In the genomic region with DNA sequence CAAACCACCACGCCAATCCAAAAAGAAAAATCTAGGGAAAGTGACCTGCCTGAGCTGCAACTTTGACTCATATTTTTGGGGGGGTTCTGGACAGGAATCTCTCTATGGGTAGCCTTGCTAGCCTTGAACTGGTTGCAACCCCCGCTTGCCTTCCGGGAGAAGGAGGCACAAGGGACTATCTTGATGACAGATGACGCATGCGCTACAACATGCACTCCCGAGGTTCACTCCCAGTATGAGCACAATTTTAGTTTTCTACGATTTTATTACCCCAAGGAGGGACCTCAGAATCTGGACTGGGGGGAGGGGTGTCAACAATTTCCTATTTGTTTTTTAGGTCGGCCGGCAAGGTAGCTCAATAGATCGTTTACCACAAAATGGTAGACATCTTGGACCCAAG, we compare ENCODE assay signal across 8 mouse cellular contexts. TPM values are rescaled to one million over a fixed set of nuclear protein-coding genes. Genes with fewer than 3 reads are reported as not detected.
DNase-seq lines count a peak whose midpoint lies in the region; ATAC-seq lines count a peak whose summit lies in the region.

No protein-coding gene starts in this region.

- no peaks in the 10 kb centered on the region for H3K27me3 ChIP-seq in kidney, embryonic 16.5 days (ENCODE audit: insufficient read depth, low read length)
- H3K27me3 ChIP-seq in forebrain, embryonic 15.5 days: no peaks in the 10 kb centered on the region
- no peaks in the 10 kb centered on the region for H3K27me3 ChIP-seq in liver, embryonic 12.5 days (replicated peaks)

- DNase-seq in kidney, postnatal 10 days: no peak
- DNase-seq in adrenal gland, adult 8-10 months: peak; percentile 47
- no peak for DNase-seq in retina, postnatal 1 day

- peak overlapping the region; percentile 98; the same call in 1 of the 2 replicates for H3K27ac ChIP-seq in kidney, embryonic 16.5 days (ENCODE audit: low read length)
- H3K27ac ChIP-seq in forebrain, embryonic 15.5 days (replicated peaks): peak overlapping the region; percentile 91
- peak overlapping the region; percentile 99 for H3K27ac ChIP-seq in liver, embryonic 12.5 days

- peaks cover 13% of the 10 kb centered on the region for H3K4me1 ChIP-seq in kidney, embryonic 16.5 days (ENCODE audit: insufficient read depth, low read length)
- peaks cover 23% of the 10 kb centered on the region for H3K4me1 ChIP-seq in forebrain, embryonic 15.5 days
- H3K4me1 ChIP-seq in liver, embryonic 12.5 days: peaks cover 19% of the 10 kb centered on the region

- peak overlapping the region; percentile 95 for H3K9ac ChIP-seq in kidney, embryonic 16.5 days (replicated peaks; ENCODE audit: low read length)
- peak overlapping the region; percentile 81 for H3K9ac ChIP-seq in forebrain, embryonic 15.5 days (replicated peaks)
- peak overlapping the region; percentile 92 for H3K9ac ChIP-seq in liver, embryonic 12.5 days

- no peaks in the 10 kb centered on the region for H3K9me3 ChIP-seq in kidney, embryonic 16.5 days (ENCODE audit: low read length)
- no peaks in the 10 kb centered on the region for H3K9me3 ChIP-seq in forebrain, embryonic 15.5 days
- H3K9me3 ChIP-seq in liver, embryonic 12.5 days (replicated peaks): no peaks in the 10 kb centered on the region

- H3K4me2 ChIP-seq in kidney, embryonic 16.5 days (replicated peaks; ENCODE audit: low read depth, low read length): peak overlapping the region; percentile 91
- peak overlapping the region; percentile 89 for H3K4me2 ChIP-seq in forebrain, embryonic 15.5 days (replicated peaks)
- peak overlapping the region; percentile 85 for H3K4me2 ChIP-seq in liver, embryonic 12.5 days

- peaks cover 32% of the 10 kb centered on the region for H3K36me3 ChIP-seq in kidney, embryonic 16.5 days (ENCODE audit: insufficient read depth, low read length)
- peaks cover 30% of the 10 kb centered on the region for H3K36me3 ChIP-seq in forebrain, embryonic 15.5 days
- peaks cover 40% of the 10 kb centered on the region for H3K36me3 ChIP-seq in liver, embryonic 12.5 days

- WGBS in kidney, embryonic 16.5 days: 29% methylated on average over 10 of the region's 10 CpGs
- 52% methylated on average over 10 of the region's 10 CpGs for WGBS in forebrain, embryonic 15.5 days
- 6% methylated on average over 10 of the region's 10 CpGs for WGBS in liver, embryonic 12.5 days (ENCODE audit: insufficient replicate concordance)

- peak overlapping the region; percentile 92 for H3K4me3 ChIP-seq in kidney, embryonic 16.5 days (ENCODE audit: low read length)
- H3K4me3 ChIP-seq in forebrain, embryonic 15.5 days: peak overlapping the region; percentile 58
- H3K4me3 ChIP-seq in liver, embryonic 12.5 days: peak overlapping the region; percentile 83

- ATAC-seq in kidney, embryonic 16.5 days (ENCODE audit: low FRiP score, low TSS enrichment): no peak
- ATAC-seq in forebrain, embryonic 15.5 days (replicated peaks): no peak
- no peak for ATAC-seq in liver, embryonic 12.5 days
- no peak for ATAC-seq in activated CD4-positive, CD25-positive, alpha-beta regulatory T cell, adult 4 months
- ATAC-seq in inflammation-experienced regulatory T-cells, adult 6 months: no peak

RNA-seq across cellular contexts. Expression of gene Chchd2, which starts 1.0 kb away (rescaled TPM):
- 1,059 and 1,110 TPM in 2 replicates for polyA plus RNA-seq in kidney, embryonic 16.5 days (2015; fragmentation: Nextera tagmentation; extraction: Ambion mirVana)
- total RNA-seq in adrenal gland, adult 8-10 months (2022): 1,000 to 10,000 TPM in 1 of 4 experiments, 100 to 1,000 TPM in 3; 716 to 1,044 (median 882) TPM
- 895 and 945 TPM in 2 replicates for polyA plus RNA-seq in forebrain, embryonic 15.5 days (2015; fragmentation: Nextera tagmentation; extraction: Ambion mirVana)
- 607 and 628 TPM in 2 replicates for polyA plus RNA-seq in liver, embryonic 12.5 days (2016; fragmentation: Nextera tagmentation; extraction: Ambion mirVana)
- 100 to 1,000 TPM; 408 to 480 TPM for polyA plus RNA-seq in activated CD4-positive, CD25-positive, alpha-beta regulatory T cell, adult 4 months (2017; shearing (Covaris generic))
- 100 to 1,000 TPM; 317 to 466 (median 338) TPM for polyA plus RNA-seq in inflammation-experienced regulatory T-cells, adult 6 months (2017; shearing (Covaris generic))

RNA-seq across cellular contexts. Expression of gene Zbed5, which starts 9.3 kb away (rescaled TPM):
- 6.5 and 7.8 TPM in 2 replicates for polyA plus RNA-seq in kidney, embryonic 16.5 days (2015; fragmentation: Nextera tagmentation; extraction: Ambion mirVana)
- 1 to 10 TPM; 1.5 to 3.3 (median 2.0) TPM for total RNA-seq in adrenal gland, adult 8-10 months (2022)
- 16.3 and 17.2 TPM in 2 replicates for polyA plus RNA-seq in forebrain, embryonic 15.5 days (2015; fragmentation: Nextera tagmentation; extraction: Ambion mirVana)
- polyA plus RNA-seq in liver, embryonic 12.5 days (2016; fragmentation: Nextera tagmentation; extraction: Ambion mirVana): 1.7 and 1.8 TPM in 2 replicates
- 1 to 10 TPM; 1.0 to 3.1 TPM for polyA plus RNA-seq in activated CD4-positive, CD25-positive, alpha-beta regulatory T cell, adult 4 months (2017; shearing (Covaris generic))
- polyA plus RNA-seq in inflammation-experienced regulatory T-cells, adult 6 months (2017; shearing (Covaris generic)): 1 to 10 TPM in 2 of 3 experiments, under 1 TPM in 1; 0.60 to 2.3 (median 1.5) TPM

RNA-seq across cellular contexts. Expression of gene Phkg1, which starts 12.1 kb away (rescaled TPM):
- 0.21 and 0.28 TPM in 2 replicates for polyA plus RNA-seq in kidney, embryonic 16.5 days (2015; fragmentation: Nextera tagmentation; extraction: Ambion mirVana)
- total RNA-seq in adrenal gland, adult 8-10 months (2022): 1 to 10 TPM in 3 of 4 experiments, under 1 TPM in 1; 0.49 to 2.6 (median 1.1) TPM
- 0.45 and 0.50 TPM in 2 replicates for polyA plus RNA-seq in forebrain, embryonic 15.5 days (2015; fragmentation: Nextera tagmentation; extraction: Ambion mirVana)
- 0.23 TPM in 2 replicates for polyA plus RNA-seq in liver, embryonic 12.5 days (2016; fragmentation: Nextera tagmentation; extraction: Ambion mirVana)
- under 1 TPM in 1 of 2 experiments, not detected in 1; 0.49 TPM for polyA plus RNA-seq in activated CD4-positive, CD25-positive, alpha-beta regulatory T cell, adult 4 months (2017; shearing (Covaris generic))
- under 1 TPM; 0.23 to 0.52 (median 0.38) TPM for polyA plus RNA-seq in inflammation-experienced regulatory T-cells, adult 6 months (2017; shearing (Covaris generic))

RNA-seq across cellular contexts. Expression of gene Nupr1l, which starts 22.1 kb away (rescaled TPM):
- 4.4 and 4.9 TPM in 2 replicates for polyA plus RNA-seq in kidney, embryonic 16.5 days (2015; fragmentation: Nextera tagmentation; extraction: Ambion mirVana)
- 1 to 10 TPM; 3.3 to 7.2 (median 5.0) TPM for total RNA-seq in adrenal gland, adult 8-10 months (2022)
- 3.9 and 6.0 TPM in 2 replicates for polyA plus RNA-seq in forebrain, embryonic 15.5 days (2015; fragmentation: Nextera tagmentation; extraction: Ambion mirVana)
- polyA plus RNA-seq in liver, embryonic 12.5 days (2016; fragmentation: Nextera tagmentation; extraction: Ambion mirVana): 0.87 and 0.92 TPM in 2 replicates
- not detected for polyA plus RNA-seq in activated CD4-positive, CD25-positive, alpha-beta regulatory T cell, adult 4 months (2017; shearing (Covaris generic))
- 1 to 10 TPM in 1 of 3 experiments, not detected in 2; 1.8 TPM for polyA plus RNA-seq in inflammation-experienced regulatory T-cells, adult 6 months (2017; shearing (Covaris generic))

RNA-seq across cellular contexts. Expression of gene Sumf2, which starts 39.5 kb away (rescaled TPM):
- polyA plus RNA-seq in kidney, embryonic 16.5 days (2015; fragmentation: Nextera tagmentation; extraction: Ambion mirVana): 54.0 and 59.2 TPM in 2 replicates
- total RNA-seq in adrenal gland, adult 8-10 months (2022): 10 to 100 TPM; 30.2 to 69.8 (median 54.5) TPM
- 25.4 and 27.0 TPM in 2 replicates for polyA plus RNA-seq in forebrain, embryonic 15.5 days (2015; fragmentation: Nextera tagmentation; extraction: Ambion mirVana)
- polyA plus RNA-seq in liver, embryonic 12.5 days (2016; fragmentation: Nextera tagmentation; extraction: Ambion mirVana): 34.1 and 36.2 TPM in 2 replicates
- 10 to 100 TPM; 12.3 to 17.1 TPM for polyA plus RNA-seq in activated CD4-positive, CD25-positive, alpha-beta regulatory T cell, adult 4 months (2017; shearing (Covaris generic))
- 10 to 100 TPM; 16.5 to 27.1 (median 21.7) TPM for polyA plus RNA-seq in inflammation-experienced regulatory T-cells, adult 6 months (2017; shearing (Covaris generic))
